Mouse (Mus musculus) kidney, embryonic 16.5 days (tissue): ENCODE data around the gene Gimap9. TPM values are rescaled to one million over a fixed set of nuclear protein-coding genes. Genes with fewer than 3 reads are reported as not detected.
A peak's percentile ranks its signal among the peaks of the same experiment; 100 is the strongest.

Experiments
- ATAC-seq: fragments of 200-750 bp; cut with Nextera tagmentation; 2 replicates; pipeline ENCODE4 v1.8.0; 2017; ENCODE audit warnings: moderate TSS enrichment; ENCODE audit not compliant: low FRiP score, low TSS enrichment
- H3K27ac ChIP-seq: fragments of 300-500 bp; sonication (generic); 2 replicates; pipeline ENCODE4 v1.5.1; 2014; ENCODE audit warnings: low read length
- H3K27me3 ChIP-seq: fragments of 300-500 bp; sonication (generic); 2 replicates; pipeline ENCODE4 v1.6.1; 2014; ENCODE audit warnings: low read length, control low read depth, mixed read lengths; ENCODE audit not compliant: insufficient read depth
- H3K36me3 ChIP-seq: fragments of 300-500 bp; sonication (generic); 2 replicates; pipeline ENCODE4 v1.6.1; 2014; ENCODE audit warnings: low read length, control low read depth, mixed read lengths; ENCODE audit not compliant: insufficient read depth
- H3K4me1 ChIP-seq: fragments of 300-500 bp; sonication (generic); 2 replicates; pipeline ENCODE4 v1.6.1; 2014; ENCODE audit warnings: low read length, control low read depth, mixed read lengths; ENCODE audit not compliant: insufficient read depth
- H3K4me2 ChIP-seq: fragments of 300-500 bp; sonication (generic); replicated peaks from 2 replicates; pipeline ENCODE4 v1.6.1; 2014; ENCODE audit warnings: low read depth, low read length
- H3K4me3 ChIP-seq: fragments of 300-500 bp; sonication (generic); 2 replicates; pipeline ENCODE4 v1.5.1; 2014; ENCODE audit warnings: mild to moderate bottlenecking, low read length
- H3K9ac ChIP-seq: fragments of 300-500 bp; sonication (generic); replicated peaks from 2 replicates; pipeline ENCODE4 v1.6.1; 2014; ENCODE audit warnings: low read length
- H3K9me3 ChIP-seq: fragments of 300-500 bp; sonication (generic); 2 replicates; pipeline ENCODE4 v1.6.1; 2016; ENCODE audit warnings: low read length, control low read depth
- WGBS: fragments of 180-500 bp; shearing (Covaris S2); extraction: QIAGEN DNeasy Blood & Tissue Kit; methylation state at CpG from one replicate; pipeline ENCODE4 v1.1.7; 2014; 5-methylcytosine and 5-hydroxymethylcytosine counted together
- polyA plus RNA-seq: library from polyadenylated mRNA; unstranded; fragments of >200 nt; fragmentation: Nextera tagmentation; extraction: Ambion mirVana; gene quantifications from 2 replicates; pipeline ENCODE4 v1.2.1, GENCODE M21; 2015

Gimap9 gene
- polyA plus RNA-seq = 12.7 and 14.8 TPM in 2 replicates

- WGBS = 27% methylated on average over 13 of the region's 13 CpGs
- H3K36me3 ChIP-seq = 0 out of 2 replicates have a peak, but pooled peaks cover 5% of the 10 kb centered on the region
- H3K27ac ChIP-seq = peak within 1 kb of the TSS; percentile 6; the same call in 1 of the 2 replicates
- H3K27me3 ChIP-seq = no peaks in the 10 kb centered on the region
- peak within 1 kb of the TSS; percentile 34 for H3K4me3 ChIP-seq
- H3K4me2 ChIP-seq = peak within 1 kb of the TSS; percentile 45
- no peaks in the 10 kb centered on the region; the same call in 1 of the 2 replicates for H3K4me1 ChIP-seq
- peak; percentile 70; the same call in 1 of the 2 replicates for ATAC-seq
- H3K9ac ChIP-seq = peak within 1 kb of the TSS; percentile 17
- no peaks in the 10 kb centered on the region for H3K9me3 ChIP-seq
These were observed at the start of gene Gimap9 for GRCm38 (mm10) chr6:48675931-48676859. Gimap9 (plus strand) TSS chr6:48676129.

- no peak for ATAC-seq
- peak within 1 kb of the TSS; percentile 72 for H3K9ac ChIP-seq
- peak within 1 kb of the TSS; percentile 57 for H3K4me3 ChIP-seq
- peaks cover 4% of the 10 kb centered on the region; the same call in 1 of the 2 replicates for H3K27me3 ChIP-seq
- H3K27ac ChIP-seq = peak within 1 kb of the TSS; percentile 59
- 26% methylated on average over 8 of the region's 8 CpGs for WGBS
- H3K9me3 ChIP-seq = no peaks in the 10 kb centered on the region
- H3K4me1 ChIP-seq = peaks cover 18% of the 10 kb centered on the region
- peak within 1 kb of the TSS; percentile 82 for H3K4me2 ChIP-seq
- no peaks in the 10 kb centered on the region for H3K36me3 ChIP-seq
These were observed 49.5 kb upstream of the Gimap9 start, which contains the start of gene AI854703 for GRCm38 (mm10) chr6:48626464-48626863. AI854703 (plus strand) TSS chr6:48626764.

GRCm38 (mm10) chr6:48626984-48627383 is 48.9 kb upstream of the Gimap9 start:
- Histone ChIP-seq H3K27me3 (peaks cover 4% of the 10 kb centered on the region; the same call in 1 of the 2 replicates), H3K4me2 (peak overlapping the region; percentile 82), H3K4me1 (peaks cover 18% of the 10 kb centered on the region), H3K27ac (peak overlapping the region; percentile 59), H3K9ac (peak overlapping the region; percentile 72), H3K36me3 (no peaks in the 10 kb centered on the region), H3K4me3 (peak overlapping the region; percentile 57), H3K9me3 (no peaks in the 10 kb centered on the region)
- WGBS = under 1% methylated on average over 32 of the region's 32 CpGs
- no peak for ATAC-seq

- WGBS = under 1% methylated on average over 7 of the region's 7 CpGs
These were observed 48.4 kb upstream of the Gimap9 start for GRCm38 (mm10) chr6:48627511-48627924.

GRCm38 (mm10) chr6:48628377-48628776 is 47.6 kb upstream of the Gimap9 start:
- Histone ChIP-seq H3K27ac (peak overlapping the region; percentile 84), H3K36me3 (no peaks in the 10 kb centered on the region), H3K27me3 (peaks cover 4% of the 10 kb centered on the region; the same call in 1 of the 2 replicates), H3K9me3 (no peaks in the 10 kb centered on the region), H3K4me2 (0 out of 2 replicates have a peak overlapping the region, but pooled peaks have one; percentile 92), H3K9ac (peak overlapping the region; percentile 69; the same call in 1 of the 2 replicates), H3K4me1 (peaks cover 18% of the 10 kb centered on the region), H3K4me3 (no peak overlapping the region)
- peak; percentile 69 for ATAC-seq
- WGBS = 62% methylated on average over 3 of the region's 3 CpGs

More at GRCm38 (mm10) chr6:48627511-48627924, 48.4 kb upstream of the Gimap9 start:
- H3K9ac ChIP-seq = peak overlapping the region; percentile 72
- H3K4me2 ChIP-seq = peak overlapping the region; percentile 82
- peaks cover 4% of the 10 kb centered on the region; the same call in 1 of the 2 replicates for H3K27me3 ChIP-seq
- peaks cover 18% of the 10 kb centered on the region for H3K4me1 ChIP-seq
- no peaks in the 10 kb centered on the region for H3K36me3 ChIP-seq
- peak overlapping the region; percentile 57 for H3K4me3 ChIP-seq
- peak overlapping the region; percentile 59 for H3K27ac ChIP-seq
- no peak for ATAC-seq
- H3K9me3 ChIP-seq = no peaks in the 10 kb centered on the region

- Histone ChIP-seq H3K9me3 (no peaks in the 10 kb centered on the region), H3K4me3 (peak overlapping the region; percentile 48), H3K4me1 (peaks cover 18% of the 10 kb centered on the region), H3K27ac (peak overlapping the region; percentile 84), H3K36me3 (no peaks in the 10 kb centered on the region), H3K9ac (peak overlapping the region; percentile 69), H3K27me3 (peaks cover 4% of the 10 kb centered on the region; the same call in 1 of the 2 replicates), H3K4me2 (peak overlapping the region; percentile 92)
- WGBS = 5% methylated on average over 53 of the region's 54 CpGs
- ATAC-seq = peak; percentile 21; the same call in 1 of the 2 replicates
These were observed 46.9 kb upstream of the Gimap9 start for GRCm38 (mm10) chr6:48628808-48629660.

GRCm38 (mm10) chr6:48629661-48630034 is 46.3 kb upstream of the Gimap9 start:
- peak overlapping the region; percentile 48 for H3K4me3 ChIP-seq
- H3K9me3 ChIP-seq = no peaks in the 10 kb centered on the region
- WGBS = 7% methylated on average over 13 of the region's 13 CpGs
- H3K4me1 ChIP-seq = peaks cover 18% of the 10 kb centered on the region
- H3K4me2 ChIP-seq = peak overlapping the region; percentile 92
- H3K27ac ChIP-seq = peak overlapping the region; percentile 84; the same call in 1 of the 2 replicates
- no peaks in the 10 kb centered on the region for H3K36me3 ChIP-seq
- peak; percentile 54; the same call in 1 of the 2 replicates for ATAC-seq
- H3K9ac ChIP-seq = peak overlapping the region; percentile 69
- H3K27me3 ChIP-seq = peaks cover 4% of the 10 kb centered on the region; the same call in 1 of the 2 replicates

GRCm38 (mm10) chr6:48630831-48631230 is 45.1 kb upstream of the Gimap9 start:
- H3K9me3 ChIP-seq = no peaks in the 10 kb centered on the region
- 91% methylated on average over 8 of the region's 8 CpGs for WGBS
- ATAC-seq = no peak

GRCm38 (mm10) chr6:48635105-48635504 is 40.8 kb upstream of the Gimap9 start:
- no peak overlapping the region for H3K4me3 ChIP-seq
- H3K27ac ChIP-seq = no peak overlapping the region
- no peaks in the 10 kb centered on the region for H3K9me3 ChIP-seq
- H3K27me3 ChIP-seq = no peaks in the 10 kb centered on the region
- H3K36me3 ChIP-seq = no peaks in the 10 kb centered on the region
- no peak overlapping the region for H3K9ac ChIP-seq
- WGBS = 87% methylated on average over 2 of the region's 2 CpGs
- no peak for ATAC-seq
- H3K4me1 ChIP-seq = no peaks in the 10 kb centered on the region
- H3K4me2 ChIP-seq = no peak overlapping the region

More at GRCm38 (mm10) chr6:48630831-48631230, 45.1 kb upstream of the Gimap9 start:
- Histone ChIP-seq H3K9ac (no peak overlapping the region), H3K4me2 (no peak overlapping the region), H3K27me3 (no peaks in the 10 kb centered on the region), H3K4me1 (peaks cover 18% of the 10 kb centered on the region), H3K36me3 (no peaks in the 10 kb centered on the region), H3K4me3 (no peak overlapping the region), H3K27ac (no peak overlapping the region)
